Mouse (Mus musculus): ENCODE data around the gene Vps37d.
A peak's percentile ranks its signal among the peaks of the same experiment; 100 is the strongest.

Vps37d gene

DNA sequence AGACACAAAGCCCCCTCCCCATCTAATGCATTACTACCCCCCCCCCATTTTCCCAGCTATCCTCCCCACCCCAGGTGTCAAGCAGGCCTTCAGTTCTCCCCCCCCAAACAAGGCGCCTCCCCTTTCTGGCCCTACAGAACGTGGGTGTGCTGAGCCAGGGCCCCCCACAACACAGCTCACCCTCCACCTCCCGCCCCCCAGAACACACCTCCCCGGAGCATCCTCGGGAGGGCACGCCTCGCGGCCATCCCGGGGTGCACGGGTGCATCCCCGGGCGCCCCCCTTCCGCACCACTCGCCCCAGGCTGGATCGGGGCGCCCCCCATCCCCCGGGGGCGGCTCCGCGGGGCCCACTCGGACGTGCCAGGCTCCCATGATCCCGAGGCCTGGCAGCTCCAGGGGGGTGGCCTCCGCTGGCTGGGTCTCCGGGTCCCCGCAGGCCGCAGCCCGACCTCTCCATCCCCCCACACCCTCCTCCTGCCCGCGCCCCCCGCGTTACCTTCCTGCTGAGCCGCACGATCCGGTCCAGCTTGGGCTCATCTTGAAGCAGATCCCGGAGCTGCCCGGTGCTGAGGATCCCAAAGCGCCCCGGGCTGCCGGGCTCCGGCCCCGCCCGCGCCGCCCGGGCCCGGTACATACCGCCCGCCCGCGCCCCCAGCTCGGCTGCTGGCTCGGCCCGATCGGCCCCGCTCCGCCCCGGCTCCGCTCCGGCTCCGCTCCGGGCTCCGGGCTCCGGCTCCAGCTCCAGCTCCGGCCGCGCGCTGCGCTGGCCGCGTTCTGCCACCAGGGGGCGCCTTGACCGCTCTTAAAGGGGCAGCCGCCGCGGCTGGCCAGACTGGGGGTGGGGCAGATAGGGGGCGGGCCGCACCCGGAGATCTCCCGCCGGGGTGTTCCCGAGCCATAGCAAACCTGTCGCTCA is at the start of gene Vps37d:
Vps37d (minus strand) TSS at position 703 of the 918 bp plus-strand sequence.
- peak; percentile 97 for DNase-seq

DNA sequence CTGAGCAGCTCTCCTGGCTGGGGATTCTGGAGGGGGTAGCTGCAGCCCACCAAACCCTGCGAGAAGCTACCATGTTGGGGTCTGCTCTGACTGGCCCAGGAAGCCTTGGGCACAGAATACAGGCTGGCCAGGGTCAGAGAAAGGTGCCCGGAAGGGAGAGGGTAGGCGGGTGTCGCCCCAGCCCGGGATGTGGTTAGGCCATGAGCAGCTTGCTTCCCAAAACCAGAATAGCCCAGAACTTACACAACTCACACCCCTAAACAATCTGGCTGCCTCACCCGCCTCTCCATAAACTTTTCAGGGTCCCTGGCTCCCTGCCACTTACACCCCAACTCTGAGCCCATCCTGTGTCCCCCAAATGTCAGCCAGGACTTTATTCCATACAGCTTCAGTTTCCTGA is 49.6 kb upstream of the Vps37d start:
- no peak for DNase-seq

DNA sequence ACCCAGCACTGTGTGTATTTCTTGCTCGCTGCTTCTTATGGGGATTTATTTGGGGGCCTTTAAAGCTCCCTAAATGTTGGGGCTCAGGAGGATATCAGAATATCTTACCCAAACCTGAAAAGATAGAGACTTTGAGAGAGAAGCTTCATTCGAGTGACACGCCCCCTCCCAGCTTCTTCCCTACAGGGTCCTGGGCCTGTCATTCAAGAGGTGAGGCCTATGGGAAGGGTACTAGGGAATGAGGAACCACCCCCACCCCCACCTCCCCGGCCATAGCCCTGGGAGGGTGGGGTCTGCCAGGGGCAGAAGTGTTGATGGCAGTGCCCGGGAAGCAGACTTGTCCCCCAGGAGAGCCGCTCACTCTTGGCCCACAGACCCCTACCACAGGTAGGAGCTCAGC is 48.1 kb upstream of the Vps37d start:
- no peak for DNase-seq

DNA sequence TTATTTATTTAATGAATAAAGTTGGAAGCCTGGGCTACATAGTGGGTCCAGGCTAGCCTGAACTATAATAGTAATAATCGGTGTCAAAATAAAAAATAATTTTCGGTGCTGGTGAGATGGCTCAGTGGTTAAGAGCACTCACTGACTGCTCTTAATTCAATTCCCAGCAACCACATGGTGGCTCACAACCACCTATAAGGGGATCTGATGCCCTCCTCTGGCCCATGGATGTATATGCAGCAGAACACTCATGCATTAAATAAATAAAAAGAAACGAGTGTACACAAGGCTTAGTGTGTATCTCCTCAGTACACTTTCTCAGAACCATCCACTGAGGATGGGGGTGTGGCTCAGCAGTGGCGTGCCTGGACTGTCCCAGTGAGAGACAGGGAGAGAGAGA is 42.7 kb upstream of the Vps37d start:
- no peak for DNase-seq

DNA sequence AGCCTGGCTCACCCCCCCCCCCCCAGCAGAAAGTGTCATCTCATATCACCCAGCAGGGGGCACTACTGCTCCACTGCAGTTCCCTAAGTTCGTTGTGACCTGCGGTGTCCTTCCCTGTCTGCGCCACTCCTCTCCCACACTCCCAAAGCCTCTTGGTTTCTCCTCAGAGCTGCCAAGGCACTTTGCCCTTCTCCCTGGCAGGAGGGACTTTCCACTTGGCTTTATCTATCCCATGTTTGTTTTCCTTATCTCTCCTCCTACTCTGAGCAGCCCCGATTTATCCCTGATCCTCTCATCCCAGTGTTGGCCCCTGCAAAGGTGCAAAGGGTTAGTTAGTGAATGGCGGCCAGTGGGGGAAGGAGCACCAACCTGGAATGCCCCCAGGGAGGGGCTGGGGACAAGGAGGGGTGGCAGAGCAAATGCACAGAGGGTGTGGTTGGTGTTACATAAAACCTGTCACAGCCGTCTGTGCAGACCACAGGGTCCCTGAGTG is 40.6 kb upstream of the Vps37d start:
- DNase-seq: peak; percentile 80

DNA sequence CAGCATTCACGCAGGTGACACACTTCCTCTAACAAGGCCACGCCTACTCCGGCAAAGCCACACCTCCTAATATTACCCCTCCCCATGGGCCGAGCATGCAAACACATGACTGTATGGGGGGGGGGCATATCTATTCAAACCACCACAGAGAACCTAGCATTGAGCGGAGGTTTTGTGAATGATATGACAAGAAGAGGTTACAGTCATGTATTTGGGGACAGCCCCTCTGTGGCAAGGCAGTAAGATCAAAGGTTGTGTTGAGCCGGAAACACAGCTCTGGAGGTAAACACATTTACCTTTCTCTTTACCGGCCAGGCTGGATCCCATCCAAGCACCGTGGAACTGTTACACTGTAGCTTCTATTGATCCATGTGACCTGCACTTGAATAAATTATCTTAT is 37.2 kb upstream of the Vps37d start:
- no peak for DNase-seq

DNA sequence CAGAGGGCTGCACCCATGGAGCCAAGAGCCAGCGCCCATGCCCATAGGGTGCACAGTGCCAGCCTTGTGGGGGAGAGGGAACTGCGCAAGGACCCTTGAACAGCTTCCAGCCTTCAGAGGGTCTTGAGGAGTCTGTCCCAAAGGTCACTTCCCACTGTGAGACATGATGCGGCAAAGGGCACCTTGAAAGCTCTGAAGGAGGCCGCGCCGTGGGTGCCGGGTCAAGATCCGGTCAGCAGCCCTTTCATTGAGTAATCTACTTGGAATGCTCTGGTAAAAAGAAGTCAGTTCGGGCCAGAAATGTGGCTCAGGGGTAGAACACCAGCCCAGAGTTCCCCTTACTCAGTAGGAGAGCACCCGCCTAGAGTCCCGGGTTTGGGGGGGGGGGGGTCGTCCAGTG is 35.7 kb upstream of the Vps37d start:
- DNase-seq: no peak

DNA sequence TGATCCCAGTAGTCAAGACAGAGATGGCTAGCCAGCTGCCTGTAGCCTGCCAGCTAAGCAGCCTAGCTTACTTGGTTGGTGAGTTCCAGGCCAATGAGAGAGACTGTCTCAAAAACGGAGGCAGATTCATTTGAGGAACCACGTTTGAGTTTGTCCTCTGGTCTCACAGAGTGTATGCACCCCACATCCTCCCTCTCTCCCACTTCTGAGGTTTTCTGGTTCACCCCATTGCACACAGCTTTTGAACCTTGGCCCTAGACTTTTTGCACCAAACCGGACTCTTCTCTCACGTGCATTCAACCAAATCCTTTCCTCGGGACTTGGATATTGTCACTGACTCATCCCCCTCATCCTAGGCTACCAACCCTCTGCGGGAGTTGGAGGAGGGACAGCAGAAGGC is 31.9 kb upstream of the Vps37d start:
- no peak for DNase-seq

DNA sequence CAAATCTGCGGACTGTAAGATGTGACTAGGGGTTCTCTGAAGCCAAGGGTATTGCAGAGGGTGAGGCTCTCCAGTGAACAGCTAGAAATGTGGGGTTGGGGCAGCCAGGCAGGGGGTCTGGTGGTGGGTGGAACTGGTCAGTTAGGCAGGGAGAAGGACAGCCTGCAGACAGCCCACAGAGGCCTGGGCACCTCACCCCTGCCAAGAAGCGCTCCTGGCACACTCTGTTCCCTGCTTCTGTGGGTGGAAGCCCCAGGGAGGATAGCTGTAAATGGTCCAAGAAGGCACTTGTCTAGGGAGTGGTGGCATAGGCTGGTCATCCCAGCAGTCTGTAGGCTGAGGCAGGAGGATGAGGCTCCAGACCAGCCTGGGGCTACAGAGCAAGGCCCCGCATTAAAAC is 31.4 kb upstream of the Vps37d start:
- peak; percentile 33 for DNase-seq

DNA sequence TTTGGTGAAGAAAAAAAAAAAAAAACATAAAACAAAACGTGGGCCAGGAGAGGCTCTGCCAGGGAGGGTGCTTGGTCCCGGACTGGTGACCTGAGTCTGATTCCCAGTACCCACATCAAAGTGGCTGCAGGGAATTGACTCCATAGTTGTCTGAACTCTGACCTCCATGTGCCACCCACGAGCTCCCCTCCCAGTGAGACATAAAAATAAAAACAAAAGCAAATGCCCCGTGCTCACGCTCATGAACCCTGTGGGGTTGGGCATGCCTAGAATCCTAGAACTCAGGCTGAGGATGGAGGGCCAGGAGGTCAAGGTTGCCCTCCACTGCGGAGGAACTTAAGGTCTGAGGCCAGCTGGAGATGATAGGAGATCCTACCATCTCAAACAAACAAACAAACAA is 31.0 kb upstream of the Vps37d start:
- DNase-seq: no peak

DNA sequence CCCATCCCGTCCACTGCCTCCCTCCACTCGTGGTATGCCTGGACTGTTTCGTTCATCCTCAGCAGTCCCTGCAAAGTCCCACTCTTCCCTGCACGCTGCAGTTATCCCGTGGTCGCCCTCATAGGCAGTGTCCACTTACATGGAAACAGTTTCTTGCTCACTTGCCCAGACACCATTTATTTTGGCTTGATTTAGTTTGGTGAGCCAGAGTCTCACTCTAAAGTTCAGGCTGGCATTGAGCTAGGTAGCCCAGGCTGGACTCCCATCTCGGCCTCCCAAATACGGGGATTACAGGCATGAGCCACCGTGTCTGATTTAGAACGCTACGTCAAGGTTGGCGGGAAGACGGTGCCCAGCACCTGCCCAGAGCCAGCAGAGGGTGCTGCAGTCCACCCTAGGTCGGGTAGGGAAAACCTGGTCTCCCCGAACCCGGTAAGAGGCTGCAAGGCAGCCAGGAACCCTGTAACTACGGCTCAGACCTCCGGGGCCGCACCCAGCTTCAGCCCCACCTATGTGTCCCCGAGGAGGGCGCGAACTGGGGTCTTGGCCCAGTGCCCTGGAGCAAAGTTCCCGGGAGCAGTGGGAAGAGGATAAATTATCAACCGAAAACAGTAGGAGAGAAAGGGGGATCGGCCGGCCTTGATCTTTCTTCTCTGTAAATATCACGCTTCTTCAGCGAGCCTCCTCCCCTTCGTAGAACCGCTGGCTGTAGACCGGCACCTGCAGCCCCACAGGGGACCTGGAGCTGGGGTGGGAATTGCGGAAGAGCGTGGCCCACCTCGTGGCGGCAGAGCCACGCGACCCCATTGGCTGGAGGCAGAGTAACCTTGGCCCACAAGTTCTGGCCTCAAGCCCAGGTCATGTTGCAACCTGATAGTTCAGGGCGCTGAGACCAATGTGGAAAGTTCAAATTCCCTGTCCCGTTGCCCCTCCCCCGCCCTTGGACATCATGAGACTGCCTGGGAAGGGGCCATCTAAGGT is 29.7 kb upstream of the Vps37d start:
- peak; percentile 88 for DNase-seq

DNA sequence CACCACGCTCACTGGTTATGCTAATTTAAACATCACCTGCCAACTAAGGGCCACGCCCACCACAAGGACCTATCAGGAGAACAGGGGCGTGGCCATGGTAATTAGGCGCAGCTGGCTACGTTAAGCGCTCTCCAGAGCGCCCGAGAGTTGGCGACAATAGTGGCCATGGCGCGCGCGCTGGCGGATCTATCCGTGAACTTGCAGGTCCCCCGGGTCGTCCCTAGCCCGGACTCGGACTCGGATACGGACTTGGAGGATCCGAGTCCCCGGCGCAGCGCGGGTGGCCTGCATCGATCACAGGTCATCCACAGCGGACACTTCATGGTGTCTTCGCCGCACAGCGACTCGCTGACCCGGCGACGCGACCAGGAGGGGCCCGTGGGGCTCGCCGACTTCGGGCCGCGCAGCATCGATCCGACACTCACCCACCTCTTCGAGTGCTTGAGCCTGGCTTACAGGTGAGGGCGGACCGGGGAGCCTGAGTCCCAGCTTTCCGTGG is 28.7 kb upstream of the Vps37d start:
- peak; percentile 94 for DNase-seq

DNA sequence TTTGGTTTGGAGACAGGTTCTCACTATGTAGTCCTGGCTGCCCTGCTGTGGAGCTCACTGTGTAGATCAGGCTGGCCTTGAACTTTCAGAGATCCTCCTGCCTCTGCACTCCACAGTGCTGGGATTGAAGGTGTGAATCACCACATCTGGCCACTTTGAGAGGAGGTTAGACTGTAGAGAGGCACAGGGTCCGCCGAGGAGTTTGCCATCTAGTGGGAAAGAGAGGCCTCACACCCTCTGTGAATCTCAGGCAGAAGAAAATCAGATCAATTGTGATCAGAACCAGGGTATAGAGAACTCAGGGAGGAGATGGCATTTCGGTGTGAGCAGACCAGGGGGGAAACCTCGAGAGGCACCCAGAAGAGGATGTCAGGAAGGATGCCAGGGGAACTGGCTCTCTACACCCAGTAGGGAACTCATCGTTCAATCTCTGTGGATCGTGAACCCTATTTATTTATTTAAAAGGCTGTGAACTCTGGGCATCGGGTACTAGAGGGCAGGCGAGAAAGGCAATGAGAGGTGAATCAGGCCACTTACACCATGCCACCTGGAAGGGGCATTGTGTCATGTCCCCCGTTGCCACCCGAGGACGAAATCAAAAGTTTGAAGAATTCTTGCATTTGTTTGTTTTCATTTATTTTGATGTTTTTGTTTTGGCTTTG is 26.1 kb upstream of the Vps37d start:
- peak; percentile 42 for DNase-seq

DNA sequence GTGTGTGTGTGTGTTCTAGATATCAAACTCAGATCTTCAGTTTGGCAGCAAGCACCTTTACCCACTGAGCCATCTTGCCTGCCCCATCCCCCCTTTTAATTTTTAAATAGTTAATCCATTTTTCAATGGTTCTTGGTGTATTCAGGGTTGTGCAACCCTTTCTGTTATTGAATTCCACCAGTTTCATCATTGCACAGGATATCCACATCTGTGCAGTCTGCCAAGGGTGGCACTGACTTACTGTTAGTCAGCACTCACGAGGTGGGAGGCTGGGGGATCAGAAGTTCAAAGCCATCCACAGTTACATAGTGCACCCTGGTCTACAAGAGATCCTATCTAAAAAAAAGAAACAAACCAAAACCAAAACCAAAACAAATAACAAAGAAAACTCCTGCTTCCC is 22.9 kb upstream of the Vps37d start:
- no peak for DNase-seq

DNA sequence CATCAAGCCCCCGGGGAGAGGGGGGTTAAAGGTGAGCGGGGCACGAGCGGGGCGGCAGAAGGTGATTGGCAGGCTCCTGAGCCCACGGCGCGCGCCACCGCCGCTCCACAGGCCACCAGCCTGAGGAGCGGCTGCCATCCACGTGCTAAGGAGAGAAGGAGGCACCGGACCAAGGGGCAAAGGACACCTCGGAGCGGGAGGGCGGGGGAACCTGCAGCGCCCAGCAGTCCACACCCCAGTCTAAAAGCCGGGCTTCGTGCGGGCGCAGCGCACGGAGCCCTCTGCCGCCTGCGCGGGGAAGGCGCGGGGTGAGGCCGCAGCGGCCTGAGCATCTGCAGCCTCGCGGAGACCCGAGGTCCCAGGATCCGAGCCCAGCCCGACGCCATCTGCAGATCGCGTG is 11.6 kb upstream of the Vps37d start, which contains the start of gene Mlxipl:
Mlxipl (plus strand) TSS at position 238 of the 400 bp plus-strand sequence.
- peak; percentile 72 for DNase-seq

DNA sequence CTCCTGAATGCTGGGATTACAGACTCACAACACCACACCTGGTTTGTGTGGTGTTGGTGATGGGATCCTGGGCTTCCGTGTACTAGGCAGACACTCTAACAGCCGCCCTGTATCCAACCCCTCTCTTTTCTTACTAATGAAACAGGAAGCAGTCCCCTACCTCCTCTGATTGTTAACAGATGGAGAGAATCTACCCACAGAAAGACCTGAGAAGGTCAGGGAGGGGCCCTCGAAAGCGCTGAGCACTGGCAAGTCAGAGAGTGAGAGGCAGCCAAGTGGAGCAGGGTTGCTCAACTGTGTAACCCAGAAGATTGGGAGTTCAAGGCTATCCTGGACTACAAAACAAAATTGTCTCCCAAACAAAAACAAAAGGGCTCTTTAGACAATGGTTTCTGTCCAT is 8.8 kb upstream of the Vps37d start:
- no peak for DNase-seq

DNA sequence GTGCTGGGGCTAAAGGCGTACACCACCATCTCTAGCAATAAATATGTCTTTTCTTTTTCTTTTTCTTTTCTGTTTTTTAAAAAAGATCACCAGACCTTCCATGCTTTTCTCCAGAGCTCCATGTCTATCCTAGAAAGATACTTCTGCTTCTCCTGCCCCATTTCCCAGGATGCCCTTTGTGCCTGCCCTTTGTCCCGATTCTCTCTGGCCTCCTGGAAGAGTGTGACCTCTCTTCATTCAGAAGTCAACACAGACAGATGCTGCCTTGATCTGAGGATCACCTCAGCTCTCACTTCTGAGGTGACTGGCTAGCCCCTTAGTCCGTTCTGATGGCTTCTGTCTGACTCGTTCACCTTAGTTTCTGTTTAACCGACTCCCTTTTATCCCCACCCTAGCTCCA is 2.5 kb upstream of the Vps37d start:
- no peak for DNase-seq

DNA sequence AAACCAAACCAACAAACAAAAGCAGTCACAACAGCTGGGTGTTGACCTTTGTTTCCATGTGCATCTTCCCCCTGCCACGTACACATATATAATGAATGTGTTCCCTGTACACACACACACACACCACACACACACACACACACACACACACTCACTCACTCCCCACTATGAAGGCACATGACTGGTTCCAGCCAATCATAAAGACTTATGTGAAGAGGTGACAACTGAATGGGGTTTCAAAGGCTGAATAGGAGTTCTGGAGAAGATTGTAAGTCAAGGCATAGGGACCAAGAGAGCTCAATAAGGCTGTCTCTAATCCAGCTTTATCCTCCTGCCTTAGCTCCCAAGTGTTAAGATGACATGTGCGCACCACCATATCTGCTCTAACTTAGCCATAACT is 1.5 kb upstream of the Vps37d start:
- DNase-seq: no peak

DNA sequence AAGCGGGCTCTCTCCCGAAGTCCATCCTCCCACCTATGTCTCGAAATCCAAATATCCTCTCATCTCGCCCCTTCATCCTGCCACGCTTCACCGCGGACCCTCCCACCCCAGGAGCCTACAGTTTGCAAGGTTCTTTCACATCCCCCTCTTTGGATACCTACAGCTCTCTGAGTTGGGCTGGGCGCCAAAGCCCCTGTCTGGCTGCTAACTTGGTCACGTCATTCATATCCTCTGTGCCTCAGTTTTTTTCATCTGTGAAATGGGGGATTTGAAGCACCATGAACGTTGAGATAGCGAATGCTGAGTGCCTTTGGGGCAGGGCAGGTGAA is 380 bp upstream of the Vps37d start:
- DNase-seq: no peak

DNA sequence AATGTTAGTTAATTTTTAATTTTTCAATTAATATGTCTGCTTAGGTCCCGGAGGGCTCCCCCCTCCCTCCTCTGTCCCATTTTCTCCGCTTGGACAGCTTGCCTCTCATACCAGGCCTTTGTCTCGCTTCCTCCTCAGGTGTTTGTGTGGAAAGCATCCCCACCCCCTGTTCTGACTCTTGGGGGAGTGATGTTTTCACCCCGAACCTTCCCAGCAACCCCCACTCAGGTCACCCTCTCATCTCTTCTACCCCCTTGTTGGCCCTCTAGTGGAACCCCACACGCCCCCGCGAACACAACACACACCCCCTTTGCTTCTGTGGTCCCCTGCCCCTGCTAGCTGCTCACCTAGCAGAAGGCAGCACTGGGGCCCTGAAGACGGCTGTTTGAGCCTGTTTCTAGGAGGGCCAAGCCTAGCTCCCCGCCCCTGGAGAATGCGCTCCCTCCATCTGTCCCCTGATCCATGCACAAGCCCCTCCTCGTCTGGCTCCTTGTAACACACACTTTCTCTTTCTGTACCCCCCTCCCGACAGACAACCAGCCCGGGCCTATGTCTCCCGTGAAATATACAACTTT is 1.0 kb downstream of the Vps37d start:
- peak; percentile 71 for DNase-seq

DNA sequence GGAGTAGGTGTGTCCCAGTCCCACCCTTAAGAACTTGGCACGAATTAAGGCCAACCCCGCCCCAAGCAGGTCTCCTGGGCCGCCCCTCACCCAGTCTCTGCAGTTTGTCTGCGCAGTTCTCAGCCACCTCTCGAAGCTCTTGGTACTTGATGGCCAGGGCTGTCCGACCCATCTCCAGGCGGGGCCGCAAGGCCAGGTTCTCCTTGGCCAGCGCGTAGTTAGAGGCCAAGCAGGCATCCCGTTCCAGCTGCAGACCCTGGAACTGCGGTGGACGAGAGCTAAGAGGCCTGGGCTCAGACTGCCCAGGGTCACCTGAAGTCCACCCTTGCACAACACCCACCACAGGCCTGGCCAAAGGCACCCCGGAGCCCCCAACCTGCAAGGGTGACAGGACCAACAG is 1.7 kb downstream of the Vps37d start:
- peak; percentile 41 for DNase-seq

DNA sequence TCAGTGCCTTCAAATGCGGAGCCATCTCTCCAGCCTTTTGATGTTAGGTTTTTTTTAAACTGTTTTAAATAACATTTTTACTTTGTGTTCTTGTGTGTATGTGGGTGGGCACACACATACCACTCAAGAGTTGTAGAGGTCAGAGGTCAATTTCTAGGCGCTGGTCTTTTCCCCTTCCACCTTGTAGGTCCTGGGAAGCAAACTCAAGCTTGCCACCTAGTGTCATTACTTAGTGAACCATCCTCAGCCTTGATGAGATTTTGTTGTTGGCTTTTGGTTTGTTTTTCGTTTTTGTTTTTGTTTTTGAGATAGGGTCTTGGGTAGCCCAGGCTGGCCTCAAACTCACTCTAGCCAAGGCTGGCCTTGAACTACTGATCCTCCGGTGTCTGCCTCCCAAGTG is 2.4 kb downstream of the Vps37d start:
- DNase-seq: no peak
